Comparison of ENCODE assay signal across 8 mouse cellular contexts in the genomic region with DNA sequence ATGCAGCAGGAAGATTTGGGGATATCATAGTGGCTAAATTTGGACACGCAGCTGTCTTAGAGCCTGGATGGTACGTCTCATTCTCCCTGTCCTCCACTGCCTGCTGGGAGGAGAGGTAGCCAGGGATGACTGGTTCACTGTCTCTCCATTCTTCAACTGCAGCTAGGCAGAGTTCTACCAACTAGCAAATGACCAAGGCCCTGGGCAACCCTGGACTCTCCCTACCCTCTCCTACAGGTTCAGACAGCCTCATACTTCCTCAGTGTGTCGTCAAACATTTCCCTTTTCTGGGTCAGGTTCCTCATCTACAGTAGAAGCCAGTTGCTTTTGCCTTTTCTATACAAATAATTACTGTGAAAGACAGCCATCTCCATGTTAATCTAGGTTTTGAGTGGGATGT. TPM values are rescaled to one million over a fixed set of nuclear protein-coding genes. Genes with fewer than 3 reads are reported as not detected.
A peak's percentile ranks its signal among the peaks of the same experiment; 100 is the strongest.
DNase-seq lines count a peak whose midpoint lies in the region; ATAC-seq and TF ChIP-seq lines count a peak whose summit lies in the region.

No protein-coding gene starts in this region.

- TF ChIP-seq POLR2A in liver, adult 2 months (IDR thresholded peaks at IDR 0.05; ENCODE audit: extremely low read depth, insufficient read depth, low read length): no peak

- peak overlapping the region; percentile 82 for H3K4me2 ChIP-seq in forebrain, embryonic 14.5 days (ENCODE audit: low read length)
- peak overlapping the region; percentile 82 for H3K4me2 ChIP-seq in limb, embryonic 13.5 days (replicated peaks)
- peak overlapping the region; percentile 68 for H3K4me2 ChIP-seq in neural tube, embryonic 13.5 days

- H3K4me1 ChIP-seq in liver, adult 2 months (ENCODE audit: control insufficient read depth, insufficient read depth, low read length): peaks cover 2% of the 10 kb centered on the region; the same call in 1 of the 2 replicates
- no peaks in the 10 kb centered on the region for H3K4me1 ChIP-seq in forebrain, embryonic 14.5 days (ENCODE audit: control insufficient read depth, insufficient read depth, low read length)
- H3K4me1 ChIP-seq in limb, embryonic 13.5 days: peaks cover 23% of the 10 kb centered on the region
- peaks cover 44% of the 10 kb centered on the region for H3K4me1 ChIP-seq in neural tube, embryonic 13.5 days (replicated peaks)

- no peaks in the 10 kb centered on the region for H3K9me3 ChIP-seq in forebrain, embryonic 14.5 days (replicated peaks; ENCODE audit: control insufficient read depth, low read length)
- H3K9me3 ChIP-seq in limb, embryonic 13.5 days: no peaks in the 10 kb centered on the region
- 0 out of 2 replicates have a peak, but pooled peaks cover 5% of the 10 kb centered on the region for H3K9me3 ChIP-seq in neural tube, embryonic 13.5 days

- TF ChIP-seq CTCF in liver, adult 2 months (IDR thresholded peaks at IDR 0.05; ENCODE audit: low read depth, low read length): no peak

- H3K36me3 ChIP-seq in liver, adult 2 months (ENCODE audit: control insufficient read depth, insufficient read depth, low read length): no peaks in the 10 kb centered on the region
- no peaks in the 10 kb centered on the region for H3K36me3 ChIP-seq in forebrain, embryonic 14.5 days (ENCODE audit: control insufficient read depth, insufficient read depth, low read length)
- H3K36me3 ChIP-seq in limb, embryonic 13.5 days: peaks cover 39% of the 10 kb centered on the region
- H3K36me3 ChIP-seq in neural tube, embryonic 13.5 days: no peaks in the 10 kb centered on the region

- DNase-seq in liver, adult 2 months (ENCODE audit: extremely low read depth, low read depth, low spot score): peak; percentile 23
- DNase-seq in liver: no peak
- DNase-seq in forebrain, embryonic 14.5 days (ENCODE audit: low spot score): no peak
- DNase-seq in gastrocnemius, postnatal 36 days: no peak
- DNase-seq in frontal cortex, postnatal 36 days (ENCODE audit: low spot score in 2 of 2): no peak
- DNase-seq in thymus, postnatal 10 days (ENCODE audit: low spot score in 2 of 2): no peak

- H3K27ac ChIP-seq in liver, adult 2 months (replicated peaks; ENCODE audit: insufficient read depth, low read depth, low read length): 0 out of 2 replicates have a peak overlapping the region, but pooled peaks have one; percentile 5
- H3K27ac ChIP-seq in forebrain, embryonic 14.5 days (ENCODE audit: low read depth, low read length): no peak overlapping the region
- H3K27ac ChIP-seq in limb, embryonic 13.5 days: no peak overlapping the region
- no peak overlapping the region for H3K27ac ChIP-seq in neural tube, embryonic 13.5 days (replicated peaks)

- no peak overlapping the region for H3K4me3 ChIP-seq in liver, adult 2 months (ENCODE audit: insufficient read depth, low read depth, low read length)
- H3K4me3 ChIP-seq in forebrain, embryonic 14.5 days (ENCODE audit: low read depth, low read length): peak overlapping the region; percentile 65
- H3K4me3 ChIP-seq in limb, embryonic 13.5 days: peak overlapping the region; percentile 62
- H3K4me3 ChIP-seq in neural tube, embryonic 13.5 days: peak overlapping the region; percentile 67

- H3K27me3 ChIP-seq in liver, adult 2 months (ENCODE audit: control insufficient read depth, insufficient read depth, low read length): 0 out of 2 replicates have a peak, but pooled peaks cover 4% of the 10 kb centered on the region
- H3K27me3 ChIP-seq in forebrain, embryonic 14.5 days (replicated peaks; ENCODE audit: control insufficient read depth, insufficient read depth, low read length): no peaks in the 10 kb centered on the region
- peaks cover 6% of the 10 kb centered on the region; the same call in 1 of the 2 replicates for H3K27me3 ChIP-seq in limb, embryonic 13.5 days
- H3K27me3 ChIP-seq in neural tube, embryonic 13.5 days: peaks cover 26% of the 10 kb centered on the region

- H3K79me2 ChIP-seq in liver, adult 2 months (ENCODE audit: control insufficient read depth, insufficient read depth, low read length): no peaks in the 10 kb centered on the region

- 84% methylated on average over 3 of the region's 3 CpGs for WGBS in liver, adult 2 months
- 91% methylated on average over 3 of the region's 3 CpGs for WGBS in forebrain, embryonic 14.5 days
- WGBS in limb, embryonic 13.5 days: 80% methylated on average over 3 of the region's 3 CpGs
- WGBS in neural tube, embryonic 13.5 days: 84% methylated on average over 3 of the region's 3 CpGs

- H3K9ac ChIP-seq in liver, adult 2 months (ENCODE audit: low read depth, low read length): no peak overlapping the region
- H3K9ac ChIP-seq in forebrain, embryonic 14.5 days (ENCODE audit: low read length): no peak overlapping the region
- no peak overlapping the region for H3K9ac ChIP-seq in limb, embryonic 13.5 days
- peak overlapping the region; percentile 83; the same call in 1 of the 2 replicates for H3K9ac ChIP-seq in neural tube, embryonic 13.5 days

- intact Hi-C loops in gastrocnemius, postnatal 36 days (cut with DNase I): no loop called here

- no peak for ATAC-seq in forebrain, embryonic 14.5 days
- ATAC-seq in limb, embryonic 13.5 days (ENCODE audit: low FRiP score, low read depth): no peak
- no peak for ATAC-seq in neural tube, embryonic 13.5 days (ENCODE audit: low read depth)

RNA-seq across cellular contexts. Expression of a gene that starts 0.5 kb away (rescaled TPM):
- 2.5 and 2.7 TPM in 2 replicates for total RNA-seq in liver, adult 2 months (2014; rRNA removed)
- 0.39 and 0.82 TPM in 2 replicates for polyA plus RNA-seq in liver, adult 2 months (2012; rRNA removed)
- 5.1 and 7.4 TPM in 2 replicates for polyA plus RNA-seq in forebrain, embryonic 14.5 days (2014; fragmentation: Nextera tagmentation; extraction: Ambion mirVana)
- polyA plus RNA-seq in limb, embryonic 13.5 days (2015; fragmentation: Nextera tagmentation; extraction: Ambion mirVana): 11.7 and 11.8 TPM in 2 replicates
- 11.3 and 13.9 TPM in 2 replicates for polyA plus RNA-seq in neural tube, embryonic 13.5 days (2015; fragmentation: Nextera tagmentation; extraction: Ambion mirVana)
- under 1 TPM; 0.32 to 0.43 TPM for total RNA-seq in gastrocnemius, postnatal 36 days (2021)

RNA-seq across cellular contexts. Expression of a gene that starts 27.6 kb away (rescaled TPM):
- total RNA-seq in liver, adult 2 months (2014; rRNA removed): 1.9 TPM in 2 replicates
- polyA plus RNA-seq in liver, adult 2 months (2012; rRNA removed): 4.1 and 4.4 TPM in 2 replicates
- polyA plus RNA-seq in forebrain, embryonic 14.5 days (2014; fragmentation: Nextera tagmentation; extraction: Ambion mirVana): 14.5 and 15.8 TPM in 2 replicates
- 245 and 256 TPM in 2 replicates for polyA plus RNA-seq in limb, embryonic 13.5 days (2015; fragmentation: Nextera tagmentation; extraction: Ambion mirVana)
- 42.9 and 52.8 TPM in 2 replicates for polyA plus RNA-seq in neural tube, embryonic 13.5 days (2015; fragmentation: Nextera tagmentation; extraction: Ambion mirVana)
- 10 to 100 TPM; 59.7 to 60.9 TPM for total RNA-seq in gastrocnemius, postnatal 36 days (2021)

RNA-seq across cellular contexts. Expression of a gene that starts 46.5 kb away (rescaled TPM):
- 0.27 and 0.28 TPM in 2 replicates for total RNA-seq in liver, adult 2 months (2014; rRNA removed)
- polyA plus RNA-seq in liver, adult 2 months (2012; rRNA removed): not detected in 2 replicates
- not detected in 2 replicates for polyA plus RNA-seq in forebrain, embryonic 14.5 days (2014; fragmentation: Nextera tagmentation; extraction: Ambion mirVana)
- 4.5 and 6.4 TPM in 2 replicates for polyA plus RNA-seq in limb, embryonic 13.5 days (2015; fragmentation: Nextera tagmentation; extraction: Ambion mirVana)
- polyA plus RNA-seq in neural tube, embryonic 13.5 days (2015; fragmentation: Nextera tagmentation; extraction: Ambion mirVana): 0.27 and 0.91 TPM in 2 replicates
- not detected for total RNA-seq in gastrocnemius, postnatal 36 days (2021)
